Mouse (Mus musculus): Measurements from ENCODE around the gene Gfi1. TPM values are rescaled to one million over a fixed set of nuclear protein-coding genes. Genes with fewer than 3 reads are reported as not detected.

The Gfi1 gene
- polyA plus RNA-seq (2014; fragmentation: Nextera tagmentation; extraction: Ambion mirVana) = 0.07 and 0.14 TPM in 2 replicates

DNA sequence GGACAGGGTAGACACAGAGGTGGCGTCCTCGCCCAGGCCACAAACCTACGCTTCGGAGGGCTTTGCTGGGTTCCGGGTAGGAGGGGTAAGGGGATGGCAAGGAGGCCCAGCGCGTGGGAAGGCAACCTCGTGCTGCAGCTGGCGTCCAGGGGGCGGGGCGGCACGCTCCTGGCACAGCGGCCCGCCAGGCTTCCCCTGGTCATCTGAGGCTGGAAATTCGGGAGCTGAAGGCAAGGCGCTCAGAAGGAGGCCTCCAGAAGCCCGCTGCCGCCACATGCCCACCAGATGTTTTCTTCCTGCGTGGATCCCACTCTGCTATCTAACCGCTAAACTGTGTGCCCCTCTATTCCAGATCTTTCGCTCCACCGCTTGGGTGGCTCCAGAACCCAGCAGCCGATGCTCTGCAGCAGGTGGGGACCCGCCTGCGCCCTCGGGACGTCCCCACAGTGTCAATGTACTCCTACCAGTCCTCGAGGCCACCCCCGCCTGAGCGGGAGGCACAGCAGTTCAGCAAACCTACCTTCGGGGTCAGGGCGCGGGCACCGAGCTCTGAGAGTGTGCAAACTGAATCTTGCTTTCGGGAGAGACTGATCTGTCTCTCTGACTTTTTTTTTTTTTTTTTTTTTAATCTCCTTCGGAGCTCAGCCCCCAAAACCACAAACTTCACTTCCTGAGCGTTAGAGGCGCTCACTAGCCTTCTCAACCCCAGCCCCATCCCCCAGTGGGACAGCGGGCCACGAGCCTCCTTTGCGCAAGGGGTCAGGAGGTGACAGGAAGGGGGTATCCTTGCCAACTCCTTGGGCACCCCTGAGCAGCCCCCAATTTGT is at the start of gene Gfi1:
TSS of gene Gfi1 (minus strand) at position 602 of the 827 bp plus-strand sequence.
- H3K27ac ChIP-seq (ENCODE audit: low read depth) = no peak within 1 kb of the TSS
- TF ChIP-seq CTCF (IDR thresholded peaks at IDR 0.05; ENCODE audit: low read depth) = no peak
- H3K9me3 ChIP-seq (ENCODE audit: low read depth, low read length) = no peaks in the 10 kb centered on the region
- H3K4me3 ChIP-seq (ENCODE audit: low read depth, low read length) = peak within 1 kb of the TSS; percentile 26
- DNase-seq (peak; percentile 19), ATAC-seq (ENCODE audit: insufficient read depth) (peak; percentile 18; the same call in 1 of the 2 replicates)
- WGBS = under 1% methylated on average over 41 of the region's 41 CpGs
- H3K27me3 ChIP-seq (ENCODE audit: insufficient read depth, low read length) = peaks cover 89% of the 10 kb centered on the region
- H3K9ac ChIP-seq = no peak within 1 kb of the TSS
- H3K36me3 ChIP-seq (ENCODE audit: insufficient read depth) = no peaks in the 10 kb centered on the region
- peaks cover 11% of the 10 kb centered on the region for H3K4me1 ChIP-seq (ENCODE audit: insufficient read depth)
- H3K4me2 ChIP-seq = peak within 1 kb of the TSS; percentile 60

- Histone ChIP-seq H3K9me3 (ENCODE audit: low read depth, low read length) (no peaks in the 10 kb centered on the region), H3K27me3 (ENCODE audit: insufficient read depth, low read length) (no peaks in the 10 kb centered on the region), H3K36me3 (ENCODE audit: insufficient read depth) (0 out of 2 replicates have a peak, but pooled peaks cover 5% of the 10 kb centered on the region), H3K4me2 (no peak overlapping the region), H3K27ac (ENCODE audit: low read depth) (no peak overlapping the region), H3K4me3 (ENCODE audit: low read depth, low read length) (no peak overlapping the region), H3K4me1 (ENCODE audit: insufficient read depth) (no peaks in the 10 kb centered on the region), H3K9ac (no peak overlapping the region)
- DNase-seq = no peak
- no peak for ATAC-seq (ENCODE audit: insufficient read depth)
- 43% methylated on average over 5 of the region's 5 CpGs for WGBS
- TF ChIP-seq CTCF (IDR thresholded peaks at IDR 0.05; ENCODE audit: low read depth) = no peak
Observed at GRCm38 (mm10) chr5:107772049-107772448, 46.2 kb upstream of the Gfi1 start.

GRCm38 (mm10) chr5:107768224-107768623 is 42.4 kb upstream of the Gfi1 start:
- 88% methylated on average over 1 of the region's 1 CpGs for WGBS
- H3K4me3 ChIP-seq (ENCODE audit: low read depth, low read length) = no peak overlapping the region
- no peak overlapping the region for H3K27ac ChIP-seq (ENCODE audit: low read depth)
- ATAC-seq (ENCODE audit: insufficient read depth) = no peak
- no peaks in the 10 kb centered on the region for H3K9me3 ChIP-seq (ENCODE audit: low read depth, low read length)
- no peaks in the 10 kb centered on the region for H3K27me3 ChIP-seq (ENCODE audit: insufficient read depth, low read length)
- H3K36me3 ChIP-seq (ENCODE audit: insufficient read depth) = 0 out of 2 replicates have a peak, but pooled peaks cover 5% of the 10 kb centered on the region
- DNase-seq = no peak
- H3K4me1 ChIP-seq (ENCODE audit: insufficient read depth) = no peaks in the 10 kb centered on the region
- H3K4me2 ChIP-seq = no peak overlapping the region
- no peak overlapping the region for H3K9ac ChIP-seq
- no peak for TF ChIP-seq CTCF (IDR thresholded peaks at IDR 0.05; ENCODE audit: low read depth)

DNA sequence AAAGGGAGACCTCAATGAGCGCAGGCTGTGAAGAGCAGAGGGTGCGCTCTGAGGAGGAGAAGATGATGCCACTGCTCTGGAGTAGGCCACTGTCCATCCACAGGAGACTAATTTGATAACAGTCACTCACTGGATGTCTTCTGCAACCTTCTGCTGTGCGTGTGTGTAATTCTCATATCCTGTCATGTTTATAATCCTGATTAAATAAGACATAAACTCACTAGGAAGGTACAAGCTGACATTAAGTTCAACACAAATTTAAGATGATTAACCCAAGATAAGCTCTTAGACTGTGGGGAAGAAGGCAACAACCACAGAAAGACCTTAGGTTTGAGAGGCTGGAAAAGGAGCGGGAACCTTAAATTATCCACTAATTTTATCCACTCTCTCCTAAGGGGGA is 40.1 kb upstream of the Gfi1 start:
- TF ChIP-seq CTCF (IDR thresholded peaks at IDR 0.05; ENCODE audit: low read depth) = no peak
- no peak overlapping the region for H3K27ac ChIP-seq (ENCODE audit: low read depth)
- no peak for ATAC-seq (ENCODE audit: insufficient read depth)
- no peaks in the 10 kb centered on the region for H3K4me1 ChIP-seq (ENCODE audit: insufficient read depth)
- H3K9me3 ChIP-seq (ENCODE audit: low read depth, low read length) = no peaks in the 10 kb centered on the region
- no peak overlapping the region for H3K9ac ChIP-seq
- WGBS = 85% methylated on average over 4 of the region's 4 CpGs
- no peaks in the 10 kb centered on the region for H3K27me3 ChIP-seq (ENCODE audit: insufficient read depth, low read length)
- no peak overlapping the region for H3K4me2 ChIP-seq
- H3K4me3 ChIP-seq (ENCODE audit: low read depth, low read length) = no peak overlapping the region
- H3K36me3 ChIP-seq (ENCODE audit: insufficient read depth) = 0 out of 2 replicates have a peak, but pooled peaks cover 3% of the 10 kb centered on the region
- no peak for DNase-seq

DNA sequence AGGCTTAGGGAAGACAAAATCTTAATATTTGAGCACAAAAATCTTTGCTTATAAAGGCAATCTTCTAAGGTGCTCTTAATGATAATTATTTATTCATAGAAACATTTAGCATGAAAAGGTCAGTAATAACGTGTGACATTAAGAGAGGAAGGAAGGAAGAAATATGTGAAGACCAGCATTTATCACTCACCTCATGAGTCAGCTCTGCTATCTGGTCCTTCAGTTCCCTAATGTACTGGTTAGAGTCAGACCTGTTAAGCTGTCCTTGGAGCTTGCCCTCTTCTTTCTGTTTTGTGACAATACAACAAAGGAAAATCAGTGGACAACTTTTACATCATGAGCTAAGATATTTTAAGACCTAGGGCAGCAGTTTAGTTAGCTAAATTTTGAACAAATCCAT is 38.6 kb upstream of the Gfi1 start:
- H3K4me2 ChIP-seq = no peak overlapping the region
- H3K36me3 ChIP-seq (ENCODE audit: insufficient read depth) = 0 out of 2 replicates have a peak, but pooled peaks cover 3% of the 10 kb centered on the region
- TF ChIP-seq CTCF (IDR thresholded peaks at IDR 0.05; ENCODE audit: low read depth) = no peak
- ATAC-seq (ENCODE audit: insufficient read depth) = no peak
- no peaks in the 10 kb centered on the region for H3K4me1 ChIP-seq (ENCODE audit: insufficient read depth)
- no peak overlapping the region for H3K4me3 ChIP-seq (ENCODE audit: low read depth, low read length)
- H3K9ac ChIP-seq = no peak overlapping the region
- DNase-seq = no peak
- WGBS = 57% methylated on average over 1 of the region's 1 CpGs
- no peaks in the 10 kb centered on the region for H3K9me3 ChIP-seq (ENCODE audit: low read depth, low read length)
- H3K27ac ChIP-seq (ENCODE audit: low read depth) = no peak overlapping the region
- no peaks in the 10 kb centered on the region for H3K27me3 ChIP-seq (ENCODE audit: insufficient read depth, low read length)

GRCm38 (mm10) chr5:107763674-107764073 is 37.8 kb upstream of the Gfi1 start:
- Histone ChIP-seq H3K36me3 (ENCODE audit: insufficient read depth) (0 out of 2 replicates have a peak, but pooled peaks cover 3% of the 10 kb centered on the region), H3K4me2 (no peak overlapping the region), H3K9ac (no peak overlapping the region), H3K27me3 (ENCODE audit: insufficient read depth, low read length) (no peaks in the 10 kb centered on the region), H3K27ac (ENCODE audit: low read depth) (no peak overlapping the region), H3K4me3 (ENCODE audit: low read depth, low read length) (no peak overlapping the region), H3K4me1 (ENCODE audit: insufficient read depth) (no peaks in the 10 kb centered on the region), H3K9me3 (ENCODE audit: low read depth, low read length) (no peaks in the 10 kb centered on the region)
- no peak for TF ChIP-seq CTCF (IDR thresholded peaks at IDR 0.05; ENCODE audit: low read depth)
- ATAC-seq (ENCODE audit: insufficient read depth) = no peak
- no peak for DNase-seq

DNA sequence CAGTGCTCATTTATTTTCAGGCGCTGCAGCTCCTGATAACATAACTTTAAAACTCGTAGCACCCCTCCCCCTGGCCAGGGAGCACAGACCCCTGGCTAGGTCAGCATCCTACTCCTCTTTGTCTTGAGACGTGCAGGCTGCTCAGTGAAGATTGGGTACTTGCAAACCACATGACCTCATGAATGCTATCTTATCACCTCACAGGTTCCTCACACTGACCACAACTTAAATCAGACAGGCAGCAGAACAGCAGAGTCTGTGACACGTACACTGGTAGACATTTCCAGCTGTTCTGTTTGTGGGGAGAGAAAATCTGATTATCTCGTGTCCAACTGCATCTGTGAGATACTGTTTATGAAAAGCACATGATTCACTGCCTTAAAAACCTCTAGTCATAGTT is 33.3 kb upstream of the Gfi1 start:
- Histone ChIP-seq H3K27me3 (ENCODE audit: insufficient read depth, low read length) (no peaks in the 10 kb centered on the region), H3K9ac (no peak overlapping the region), H3K27ac (ENCODE audit: low read depth) (no peak overlapping the region), H3K4me1 (ENCODE audit: insufficient read depth) (no peaks in the 10 kb centered on the region), H3K4me3 (ENCODE audit: low read depth, low read length) (no peak overlapping the region), H3K4me2 (no peak overlapping the region), H3K36me3 (ENCODE audit: insufficient read depth) (peaks cover 3% of the 10 kb centered on the region; the same call in 1 of the 2 replicates), H3K9me3 (ENCODE audit: low read depth, low read length) (no peaks in the 10 kb centered on the region)
- no peak for TF ChIP-seq CTCF (IDR thresholded peaks at IDR 0.05; ENCODE audit: low read depth)
- WGBS = 29% methylated on average over 5 of the region's 5 CpGs
- DNase-seq = no peak
- ATAC-seq (ENCODE audit: insufficient read depth) = no peak
